Comparison of ENCODE assay signal across 13 mouse cellular contexts in the genomic region with DNA sequence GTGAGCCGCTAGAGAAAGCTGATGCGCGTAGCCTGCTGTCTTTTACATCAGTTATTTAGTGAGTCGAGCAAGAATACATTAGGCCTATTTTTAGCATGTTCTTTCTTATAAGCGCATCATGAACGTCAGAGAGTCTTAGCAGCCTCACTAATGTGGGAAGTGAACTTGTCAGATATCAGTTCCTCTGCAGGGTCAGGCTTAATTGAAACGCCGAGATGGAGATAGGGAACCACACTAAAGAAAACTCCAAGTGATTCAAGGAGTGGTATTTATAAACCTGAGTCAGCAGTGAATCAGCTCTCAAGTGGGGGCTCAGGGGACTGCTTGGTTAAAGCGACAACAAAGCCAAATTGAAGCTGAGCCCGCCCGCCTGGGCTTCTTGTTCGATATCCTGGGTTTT.
DNase-seq lines count a peak whose midpoint lies in the region; ATAC-seq and TF ChIP-seq lines count a peak whose summit lies in the region.
"Had no signal": no experiment of that assay in that cellular context is flagged by ENCODE, and none has a peak within 500 bp of the region (broad histone marks: within the 10 kb centered on the region; RNA-seq: fewer than 3 reads in every experiment).

No protein-coding gene starts in this region.

- no peak for TF ChIP-seq CTCF in brain, embryonic 14.5 days (IDR thresholded peaks at IDR 0.05; ENCODE audit: borderline replicate concordance, extremely low read depth, insufficient read depth, insufficient read length)

- no peak overlapping the region for H3K27ac ChIP-seq in forebrain, embryonic 14.5 days (ENCODE audit: low read depth, low read length)
- H3K27ac ChIP-seq in forebrain, embryonic 11.5 days (ENCODE audit: low read depth, low read length): no peak overlapping the region
- no peak overlapping the region for H3K27ac ChIP-seq in heart, embryonic 16.5 days (ENCODE audit: low read length)
- H3K27ac ChIP-seq in midbrain, embryonic 11.5 days (ENCODE audit: low read depth, low read length): no peak overlapping the region
- H3K27ac ChIP-seq: intestine, embryonic 15.5 days had no signal

- H3ac ChIP-seq in myocyte (ENCODE audit: control insufficient read depth, insufficient read length): no peak overlapping the region

- no peaks in the 10 kb centered on the region for H3K9me3 ChIP-seq in forebrain, embryonic 14.5 days (replicated peaks; ENCODE audit: control insufficient read depth, low read length)
- H3K9me3 ChIP-seq in forebrain, embryonic 11.5 days (ENCODE audit: control insufficient read depth, low read length): no peaks in the 10 kb centered on the region
- no peaks in the 10 kb centered on the region for H3K9me3 ChIP-seq in heart, embryonic 16.5 days (replicated peaks; ENCODE audit: control insufficient read depth, low read length)
- H3K9me3 ChIP-seq in midbrain, embryonic 11.5 days (ENCODE audit: control insufficient read depth, low read length): no peaks in the 10 kb centered on the region
- H3K9me3 ChIP-seq: intestine, embryonic 15.5 days had no signal

- no peaks in the 10 kb centered on the region for H3K27me3 ChIP-seq in forebrain, embryonic 14.5 days (replicated peaks; ENCODE audit: control insufficient read depth, insufficient read depth, low read length)
- no peaks in the 10 kb centered on the region for H3K27me3 ChIP-seq in forebrain, embryonic 11.5 days (ENCODE audit: control insufficient read depth, insufficient read depth, low read length)
- no peaks in the 10 kb centered on the region for H3K27me3 ChIP-seq in heart, embryonic 16.5 days (ENCODE audit: control insufficient read depth, insufficient read depth, low read length)
- no peaks in the 10 kb centered on the region for H3K27me3 ChIP-seq in myocyte (ENCODE audit: control insufficient read depth, insufficient read depth, insufficient read length)
- no peaks in the 10 kb centered on the region for H3K27me3 ChIP-seq in midbrain, embryonic 11.5 days (ENCODE audit: control insufficient read depth, insufficient read depth, low read length)
- H3K27me3 ChIP-seq: intestine, embryonic 15.5 days had no signal

- peaks cover 6% of the 10 kb centered on the region; the same call in 1 of the 2 replicates for H3K4me1 ChIP-seq in forebrain, embryonic 14.5 days (ENCODE audit: control insufficient read depth, insufficient read depth, low read length)
- H3K4me1 ChIP-seq in forebrain, embryonic 11.5 days (replicated peaks; ENCODE audit: control insufficient read depth, insufficient read depth, low read length): no peaks in the 10 kb centered on the region
- H3K4me1 ChIP-seq in heart, embryonic 16.5 days (ENCODE audit: control insufficient read depth, insufficient read depth, low read length): 0 out of 2 replicates have a peak, but pooled peaks cover 3% of the 10 kb centered on the region
- H3K4me1 ChIP-seq in midbrain, embryonic 11.5 days (ENCODE audit: control insufficient read depth, insufficient read depth, low read length): no peaks in the 10 kb centered on the region
- H3K4me1 ChIP-seq: intestine, embryonic 15.5 days had no signal

- no peaks in the 10 kb centered on the region for H3K79me2 ChIP-seq in myocyte (ENCODE audit: control insufficient read depth, insufficient read depth)

- TF ChIP-seq POLR2A in brain, embryonic 14.5 days (IDR thresholded peaks at IDR 0.05; ENCODE audit: borderline replicate concordance, extremely low read depth, insufficient read depth, insufficient read length, poor library complexity, severe bottlenecking): no peak
- no peak for TF ChIP-seq POLR2A in myocyte (IDR thresholded peaks at IDR 0.05; ENCODE audit: insufficient read length, low read depth)

- WGBS in forebrain, embryonic 14.5 days: 70% methylated on average over 12 of the region's 12 CpGs
- 79% methylated on average over 12 of the region's 12 CpGs for WGBS in forebrain, embryonic 11.5 days
- 30% methylated on average over 12 of the region's 12 CpGs for WGBS in heart, embryonic 16.5 days
- 79% methylated on average over 12 of the region's 12 CpGs for WGBS in midbrain, embryonic 11.5 days

- no peak for ATAC-seq in forebrain, embryonic 14.5 days
- ATAC-seq in forebrain, embryonic 11.5 days (replicated peaks; ENCODE audit: low FRiP score): no peak
- ATAC-seq in heart, embryonic 16.5 days (replicated peaks; ENCODE audit: extremely low read depth, insufficient read depth, low FRiP score): no peak
- ATAC-seq in midbrain, embryonic 11.5 days (ENCODE audit: low FRiP score): no peak
- ATAC-seq: intestine, embryonic 15.5 days; liver, postnatal 0 days had no signal

- H3K4me3 ChIP-seq in forebrain, embryonic 14.5 days (ENCODE audit: low read depth, low read length): no peak overlapping the region
- no peak overlapping the region for H3K4me3 ChIP-seq in forebrain, embryonic 11.5 days (ENCODE audit: low read depth, low read length)
- no peak overlapping the region for H3K4me3 ChIP-seq in heart, embryonic 16.5 days (ENCODE audit: low read length)
- H3K4me3 ChIP-seq in myocyte: no peak overlapping the region
- no peak overlapping the region for H3K4me3 ChIP-seq in midbrain, embryonic 11.5 days (ENCODE audit: low read depth, low read length)
- H3K4me3 ChIP-seq: intestine, embryonic 15.5 days had no signal

- no peak overlapping the region for H3K9ac ChIP-seq in forebrain, embryonic 14.5 days (ENCODE audit: low read length)
- H3K9ac ChIP-seq in forebrain, embryonic 11.5 days (ENCODE audit: low read length): no peak overlapping the region
- H3K9ac ChIP-seq in heart, embryonic 16.5 days (ENCODE audit: low read length): no peak overlapping the region
- no peak overlapping the region for H3K9ac ChIP-seq in midbrain, embryonic 11.5 days (ENCODE audit: low read length)
- H3K9ac ChIP-seq: intestine, embryonic 15.5 days; liver, postnatal 0 days had no signal

- H3K36me3 ChIP-seq in forebrain, embryonic 14.5 days (ENCODE audit: control insufficient read depth, insufficient read depth, low read length): no peaks in the 10 kb centered on the region
- H3K36me3 ChIP-seq in forebrain, embryonic 11.5 days (ENCODE audit: control insufficient read depth, insufficient read depth, low read length): no peaks in the 10 kb centered on the region
- no peaks in the 10 kb centered on the region for H3K36me3 ChIP-seq in heart, embryonic 16.5 days (ENCODE audit: control insufficient read depth, insufficient read depth)
- no peaks in the 10 kb centered on the region for H3K36me3 ChIP-seq in myocyte (ENCODE audit: control insufficient read depth, insufficient read depth)
- H3K36me3 ChIP-seq in midbrain, embryonic 11.5 days (ENCODE audit: control insufficient read depth, insufficient read depth, low read length): no peaks in the 10 kb centered on the region
- H3K36me3 ChIP-seq: intestine, embryonic 15.5 days had no signal

- no peak overlapping the region for H3K4me2 ChIP-seq in forebrain, embryonic 14.5 days (ENCODE audit: low read length)
- H3K4me2 ChIP-seq in forebrain, embryonic 11.5 days (ENCODE audit: low read depth, low read length, severe bottlenecking): no peak overlapping the region
- H3K4me2 ChIP-seq in heart, embryonic 16.5 days (ENCODE audit: low read depth, low read length): peak overlapping the region; percentile 16; the same call in 1 of the 2 replicates
- peak overlapping the region; percentile 55 for H3K4me2 ChIP-seq in myocyte (ENCODE audit: low read depth)
- H3K4me2 ChIP-seq in midbrain, embryonic 11.5 days: no peak overlapping the region
- H3K4me2 ChIP-seq: intestine, embryonic 15.5 days had no signal

- DNase-seq in forebrain, embryonic 14.5 days (ENCODE audit: low spot score): peak; percentile 23
- DNase-seq in forebrain, embryonic 11.5 days (ENCODE audit: low spot score): no peak
- no peak for DNase-seq in heart, adult 18-20 months
- peak; percentile 57 for DNase-seq in brain, embryonic 14.5 days (ENCODE audit: low read depth)
- DNase-seq in kidney, postnatal 14 days: no peak
- DNase-seq in midbrain, embryonic 11.5 days (ENCODE audit: low spot score, missing footprints): no peak
- DNase-seq: gastrocnemius, postnatal 36 days; kidney, postnatal 25 days; liver, postnatal 0 days; thymus, postnatal 14 days had no signal

TF ChIP-seq in myocyte, 11 proteins besides CTCF, POLR2A, EP300 and RAD21:
- TF ChIP-seq POLR2AphosphoS2 (IDR thresholded peaks at IDR 0.05; ENCODE audit: insufficient read length, low read depth): no peak
- TF ChIP-seq USF1 (IDR thresholded peaks at IDR 0.05; ENCODE audit: low read depth): no peak
- no peak for TF ChIP-seq REST (IDR thresholded peaks at IDR 0.05; ENCODE audit: insufficient read depth, insufficient read length)
- no peak for TF ChIP-seq TCF12 (IDR thresholded peaks at IDR 0.05; ENCODE audit: insufficient read depth, poor library complexity, severe bottlenecking)
- TF ChIP-seq MYOD1 (IDR thresholded peaks at IDR 0.05; ENCODE audit: control insufficient read depth in 1 of 3, insufficient read length in 2 of 3, low read depth in 2 of 3): no peak
- no peak for TF ChIP-seq TCF3 (IDR thresholded peaks at IDR 0.05; ENCODE audit: insufficient read length, low read depth)
- TF ChIP-seq SRF (IDR thresholded peaks at IDR 0.05; ENCODE audit: control insufficient read depth, insufficient read length, low read depth): no peak
- TF ChIP-seq MAX (IDR thresholded peaks at IDR 0.05; ENCODE audit: low read depth): no peak
- no peak for TF ChIP-seq MYOG (IDR thresholded peaks at IDR 0.05; ENCODE audit: control insufficient read depth in 1 of 3, insufficient read depth in 1 of 3, insufficient read length in 2 of 3, low read depth in 2 of 3)
- TF ChIP-seq E2F4 (IDR thresholded peaks at IDR 0.05; ENCODE audit: insufficient read depth): no peak
- TF ChIP-seq CEBPB (IDR thresholded peaks at IDR 0.05; ENCODE audit: insufficient read depth, poor library complexity, severe bottlenecking): no peak
TF ChIP-seq in myocyte: peak in this region for 0.

Comparison
In these comparisons a context has a peak if more than half of its experiments do, and no peak if none do; other contexts are left out.
1. DNase-seq: peak in forebrain, embryonic 14.5 days (single experiment) and brain, embryonic 14.5 days (single experiment); none in forebrain, embryonic 11.5 days (single experiment), heart, adult 18-20 months (0 of 2), kidney, postnatal 14 days (single experiment) and midbrain, embryonic 11.5 days (single experiment).
2. H3K4me2 ChIP-seq: peak in heart, embryonic 16.5 days (single experiment) and myocyte (single experiment); none in forebrain, embryonic 14.5 days (single experiment), forebrain, embryonic 11.5 days (single experiment) and midbrain, embryonic 11.5 days (single experiment).